Mouse (Mus musculus): ENCODE measurements around the gene Hrh1.

GRCm38 (mm10) chr6:114461536-114461935, 63.8 kb downstream of the Hrh1 start:
- TF ChIP-seq HCFC1 (IDR thresholded peaks at IDR 0.05; ENCODE audit: low read depth, low read length): no peak
- TF ChIP-seq POLR2A (IDR thresholded peaks at IDR 0.05; ENCODE audit: low read depth, low read length): no peak
- no peak for TF ChIP-seq PAX5 (IDR thresholded peaks at IDR 0.05; ENCODE audit: low read length)
- TF ChIP-seq GABPA (IDR thresholded peaks at IDR 0.05; ENCODE audit: insufficient replicate concordance, low read depth, low read length): no peak
- no peak for TF ChIP-seq POLR2AphosphoS2 (IDR thresholded peaks at IDR 0.05; ENCODE audit: low read depth, low read length)
- TF ChIP-seq CHD2 (IDR thresholded peaks at IDR 0.05; ENCODE audit: low read length): no peak
- peak; percentile 25 to 57; a peak in 2 of 4 replicates for TF ChIP-seq CTCF (conservative IDR thresholded peaks at IDR 0.05 in 1 of 2, IDR thresholded peaks at IDR 0.05 in 1 of 2; ENCODE audit: low read depth in 2 of 2, low read length in 2 of 2)
- no peak for TF ChIP-seq EP300 (IDR thresholded peaks at IDR 0.05; ENCODE audit: low read length)
- no peak for TF ChIP-seq MAX (IDR thresholded peaks at IDR 0.05; ENCODE audit: low read length)
- no peak for TF ChIP-seq ZNF384 (IDR thresholded peaks at IDR 0.05; ENCODE audit: low read depth, low read length)
- TF ChIP-seq SIN3A (IDR thresholded peaks at IDR 0.05; ENCODE audit: low read length): no peak
